Mouse (Mus musculus): ENCODE measurements at regions not wholly inside any gene's neighbourhood (a gene's known extent, or its start where the extent isn't known, plus 50 kb on each side); places are given as distances from the start of the nearest gene placed in this dataset.

DNA sequence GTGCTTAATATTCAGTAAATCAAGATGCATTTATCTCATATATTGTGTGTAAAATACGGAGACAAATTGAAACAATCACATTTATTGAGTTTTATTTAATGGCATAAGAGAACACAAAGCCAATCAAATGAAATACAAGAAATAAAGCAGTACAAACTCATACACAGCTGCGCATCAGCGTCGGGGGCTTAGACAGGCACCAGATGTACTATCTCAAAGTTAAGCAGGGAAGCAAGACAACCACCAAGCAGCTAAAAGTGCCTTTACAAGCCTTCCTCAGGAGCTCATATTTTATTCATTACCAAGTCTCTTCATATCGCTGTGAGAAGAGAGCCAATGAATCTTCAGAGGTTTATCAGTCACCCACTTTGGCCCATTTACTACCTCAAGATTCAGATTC lies 107.0 kb upstream of the Apob start:
- no peak for TF ChIP-seq CTCF (IDR thresholded peaks at IDR 0.05)
- no peak for DNase-seq
- intact Hi-C loops (cut with DNase I) = no loop called here
- Histone ChIP-seq H3K27ac (no peak overlapping the region), H3K4me3 (no peak overlapping the region)

DNA sequence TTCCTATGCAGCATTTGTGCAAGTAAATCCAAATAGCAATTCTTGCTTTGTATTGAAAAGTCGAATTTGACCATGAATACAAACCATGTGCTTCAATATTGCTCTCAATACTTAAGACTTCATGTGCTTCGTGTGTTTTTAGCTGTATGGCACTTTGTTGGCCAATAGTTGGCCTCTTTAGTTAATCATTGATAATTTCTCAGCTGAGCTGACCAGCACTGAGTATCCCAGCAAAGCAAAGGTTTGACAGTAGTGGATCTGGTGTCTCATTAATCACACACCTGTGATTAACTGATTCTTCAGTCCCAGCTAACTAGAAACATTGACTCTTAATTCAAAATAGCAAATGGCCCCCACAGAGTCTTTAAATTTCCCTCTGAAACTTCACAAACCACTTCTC lies 102.0 kb upstream of the Apob start:
- Histone ChIP-seq H3K4me3 (no peak overlapping the region), H3K27ac (no peak overlapping the region)
- DNase-seq = no peak
- TF ChIP-seq CTCF (IDR thresholded peaks at IDR 0.05) = no peak
- intact Hi-C loops (cut with DNase I) = no loop called here

GRCm38 (mm10) chr12:7876302-7877063 lies 101.0 kb upstream of the Apob start:
- no peak for DNase-seq
- no peak overlapping the region for H3K27ac ChIP-seq
- no peak for TF ChIP-seq CTCF (IDR thresholded peaks at IDR 0.05)
- intact Hi-C loops (cut with DNase I) = no loop called here
- no peak overlapping the region for H3K4me3 ChIP-seq

- intact Hi-C loops (cut with DNase I) = no loop called here
- TF ChIP-seq CTCF (IDR thresholded peaks at IDR 0.05) = no peak
- no peak overlapping the region for H3K27ac ChIP-seq
- DNase-seq = no peak
- H3K4me3 ChIP-seq = no peak overlapping the region
Observed at GRCm38 (mm10) chr12:7878761-7879160, 98.7 kb upstream of the Apob start.

DNA sequence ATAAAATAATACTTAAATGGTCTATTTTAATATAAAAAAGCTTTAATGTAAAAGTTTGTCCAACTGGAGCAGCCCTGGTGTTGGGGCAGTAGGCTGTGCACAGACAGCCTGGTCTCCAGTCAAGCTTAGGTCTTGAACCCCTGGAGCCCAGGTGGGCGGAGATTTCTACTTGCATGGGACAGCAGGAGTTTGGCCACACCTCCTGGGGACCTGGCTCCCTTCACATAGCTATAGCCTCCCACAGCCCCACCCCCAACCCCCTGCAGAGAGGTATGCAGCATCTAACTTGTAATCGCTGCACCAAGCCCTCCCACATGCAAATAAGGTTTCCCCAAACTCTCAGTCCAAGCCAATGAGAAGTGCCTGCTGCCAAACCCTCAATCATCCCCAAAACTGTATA lies 81.3 kb upstream of the Apob start:
- Histone ChIP-seq H3K27ac (no peak overlapping the region), H3K4me3 (no peak overlapping the region)
- intact Hi-C loops (cut with DNase I) = no loop called here
- no peak for TF ChIP-seq CTCF (IDR thresholded peaks at IDR 0.05)
- DNase-seq = no peak

GRCm38 (mm10) chr12:7905329-7905728 lies 72.1 kb upstream of the Apob start:
- no peak for TF ChIP-seq CTCF (IDR thresholded peaks at IDR 0.05)
- intact Hi-C loops (cut with DNase I) = no loop called here
- no peak for DNase-seq
- Histone ChIP-seq H3K27ac (no peak overlapping the region), H3K4me3 (no peak overlapping the region)

DNA sequence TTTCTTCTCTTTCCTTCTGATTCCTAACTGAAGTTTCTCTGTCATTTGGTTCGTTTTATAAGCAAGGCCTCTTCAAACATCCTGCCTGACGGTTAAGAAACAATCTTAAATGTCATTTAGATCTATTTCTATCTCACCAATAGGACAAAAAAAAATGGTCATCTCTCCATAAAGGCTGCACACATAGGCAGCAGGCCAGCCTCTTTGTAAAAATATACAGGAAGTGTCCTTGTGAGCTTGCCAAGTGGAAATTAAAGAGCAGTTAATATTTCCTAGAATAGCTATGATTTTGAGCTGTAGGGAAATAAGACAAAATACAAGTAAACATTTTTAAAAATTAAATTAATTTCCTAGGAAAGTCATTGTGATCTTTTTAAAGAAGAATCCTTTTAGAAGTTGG lies 70.6 kb upstream of the Apob start:
- no peak overlapping the region for H3K27ac ChIP-seq
- no peak for TF ChIP-seq CTCF (IDR thresholded peaks at IDR 0.05)
- intact Hi-C loops (cut with DNase I) = no loop called here
- no peak for DNase-seq
- H3K4me3 ChIP-seq = no peak overlapping the region

DNA sequence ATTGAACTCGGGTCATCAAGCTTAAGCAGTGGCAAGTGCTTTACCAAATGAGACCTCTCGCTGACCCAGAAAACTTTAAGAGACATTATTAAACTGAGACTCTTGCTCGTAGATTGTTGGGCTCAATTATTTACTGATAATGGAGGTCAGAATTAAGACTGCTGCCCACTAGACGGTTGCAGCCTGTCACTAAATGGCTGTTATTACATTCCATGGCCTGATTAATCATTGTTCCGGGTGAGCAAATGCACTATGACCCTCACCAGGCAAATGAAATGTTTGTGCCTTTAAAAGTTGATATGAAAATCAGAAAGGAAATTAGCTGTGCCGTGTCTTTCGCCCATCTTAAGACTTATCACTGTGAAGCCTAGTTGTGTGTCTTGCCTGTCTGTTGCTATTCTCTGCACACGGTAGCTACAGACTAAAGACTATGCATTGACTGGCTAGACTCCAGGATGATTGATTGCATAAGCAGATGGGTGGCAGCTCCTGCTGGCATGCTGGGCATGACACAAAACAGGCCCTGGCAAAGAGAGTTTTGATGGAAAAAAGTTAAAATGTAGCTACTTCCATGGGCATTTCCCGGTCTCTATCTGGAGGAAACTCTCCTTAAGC lies 67.6 kb upstream of the Apob start:
- no peak overlapping the region for H3K27ac ChIP-seq
- no peak for TF ChIP-seq CTCF (IDR thresholded peaks at IDR 0.05)
- intact Hi-C loops (cut with DNase I) = no loop called here
- no peak for DNase-seq
- H3K4me3 ChIP-seq = no peak overlapping the region

- Histone ChIP-seq H3K4me3 (no peak overlapping the region), H3K27ac (no peak overlapping the region)
- intact Hi-C loops (cut with DNase I) = no loop called here
- no peak for TF ChIP-seq CTCF (IDR thresholded peaks at IDR 0.05)
- no peak for DNase-seq
Observed at GRCm38 (mm10) chr12:7910509-7910908, 66.9 kb upstream of the Apob start.

DNA sequence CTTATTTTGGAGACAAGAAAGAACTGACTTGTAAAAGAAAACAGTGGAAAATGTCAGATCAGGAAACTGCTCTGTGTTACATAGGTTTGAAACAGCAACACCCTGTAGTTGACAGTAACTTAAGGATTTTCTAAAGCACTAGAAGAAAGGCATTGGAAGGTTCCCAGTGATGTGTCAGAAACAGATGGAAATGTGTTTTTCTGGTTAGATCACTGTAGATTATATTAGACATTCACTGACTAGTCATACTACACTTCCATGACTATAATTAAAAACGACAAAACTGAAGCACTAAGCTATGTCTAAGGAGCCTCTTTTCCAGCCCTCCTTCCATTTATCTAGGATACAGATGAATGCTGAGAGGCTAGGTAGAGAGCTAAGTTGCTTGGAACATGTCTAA lies 59.1 kb upstream of the Apob start:
- H3K27ac ChIP-seq = no peak overlapping the region
- TF ChIP-seq CTCF (IDR thresholded peaks at IDR 0.05) = no peak
- intact Hi-C loops (cut with DNase I) = no loop called here
- no peak overlapping the region for H3K4me3 ChIP-seq
- DNase-seq = no peak

- TF ChIP-seq CTCF (IDR thresholded peaks at IDR 0.05) = no peak
- no peak for DNase-seq
- intact Hi-C loops (cut with DNase I) = no loop called here
- Histone ChIP-seq H3K4me3 (no peak overlapping the region), H3K27ac (no peak overlapping the region)
Observed at GRCm38 (mm10) chr12:7918967-7919708, 58.3 kb upstream of the Apob start.

- intact Hi-C loops (cut with DNase I) = no loop called here
Observed at GRCm38 (mm10) chr12:7919709-7920324, 57.6 kb upstream of the Apob start.

GRCm38 (mm10) chr12:7920888-7921287 lies 56.6 kb upstream of the Apob start:
- intact Hi-C loops (cut with DNase I) = no loop called here
- TF ChIP-seq CTCF (IDR thresholded peaks at IDR 0.05) = no peak
- Histone ChIP-seq H3K27ac (no peak overlapping the region), H3K4me3 (no peak overlapping the region)
- no peak for DNase-seq

More at GRCm38 (mm10) chr12:7919709-7920324, 57.6 kb upstream of the Apob start:
- Histone ChIP-seq H3K4me3 (no peak overlapping the region), H3K27ac (no peak overlapping the region)
- no peak for DNase-seq
- TF ChIP-seq CTCF (IDR thresholded peaks at IDR 0.05) = no peak

Measured in gastrocnemius, adult 2 months (tissue).